Mouse (Mus musculus) C2C12 (cell line): ENCODE measurements around the gene Gtsf1l. TPM values are rescaled to one million over a fixed set of nuclear protein-coding genes. Genes with fewer than 3 reads are reported as not detected.

Experiments used
- H3K27me3 ChIP-seq: one replicate; pipeline ENCODE4 v1.6.1; 2011; ENCODE audit not compliant: control insufficient read depth, insufficient read depth, insufficient read length
- H3K36me3 ChIP-seq: one replicate; pipeline ENCODE4 v1.6.1; 2011; ENCODE audit not compliant: control insufficient read depth, insufficient read depth
- H3K4me3 ChIP-seq: one replicate; pipeline ENCODE4 v1.5.1; 2011; ENCODE audit warnings: mild to moderate bottlenecking, control low read depth; ENCODE audit not compliant: poor library complexity, insufficient read depth, severe bottlenecking
- H3K79me2 ChIP-seq: one replicate; pipeline ENCODE4 v1.6.1; 2011; ENCODE audit not compliant: control insufficient read depth, insufficient read depth
- H3K79me3 ChIP-seq: one replicate; pipeline ENCODE4 v1.6.1; 2011; ENCODE audit warnings: low read depth, control low read depth
- H3ac ChIP-seq: one replicate; pipeline ENCODE3; 2011; ENCODE audit warnings: low read depth; ENCODE audit not compliant: control insufficient read depth, insufficient read length
- CEBPB ChIP-seq: IDR thresholded peaks from one replicate; pipeline ENCODE4 v1.6.1; 2011; ENCODE audit warnings: low read depth, mild to moderate bottlenecking, control low read depth, moderate library complexity
- CTCF ChIP-seq: IDR thresholded peaks from one replicate; pipeline ENCODE4 v1.5.1; 2011; ENCODE audit not compliant: control insufficient read depth, insufficient read depth, insufficient read length
- FOSL1 ChIP-seq: IDR thresholded peaks from one replicate; pipeline ENCODE4 v1.8.0; 2011; ENCODE audit warnings: mild to moderate bottlenecking, low read length; ENCODE audit not compliant: poor library complexity, insufficient read depth, severe bottlenecking
- MAX ChIP-seq: IDR thresholded peaks from one replicate; pipeline ENCODE4 v1.6.1; 2011; ENCODE audit warnings: mild to moderate bottlenecking, control low read depth
- MYOD1 ChIP-seq: IDR thresholded peaks from one replicate; pipeline ENCODE4 v1.6.1; 2011; ENCODE audit warnings: low read depth; ENCODE audit not compliant: control insufficient read depth, insufficient read length
- MYOG ChIP-seq: IDR thresholded peaks from one replicate; pipeline ENCODE4 v1.6.1; 2011; ENCODE audit not compliant: control insufficient read depth, insufficient read length; ENCODE audit errors: extremely low read depth
- USF1 ChIP-seq: IDR thresholded peaks from one replicate; pipeline ENCODE4 v1.6.1; 2011; ENCODE audit warnings: low read depth, mild to moderate bottlenecking, control low read depth, moderate library complexity
- polyA plus RNA-seq: library from polyadenylated mRNA; unstranded; fragments of >200 nt; fragmentation: generic; extraction: Trizol; gene quantifications from one replicate; pipeline ENCODE4 v1.2.1, GENCODE M21; 2012; ENCODE audit warnings: missing spikeins

Gtsf1l gene
- polyA plus RNA-seq, 1 experiment = 0.05 TPM

DNA sequence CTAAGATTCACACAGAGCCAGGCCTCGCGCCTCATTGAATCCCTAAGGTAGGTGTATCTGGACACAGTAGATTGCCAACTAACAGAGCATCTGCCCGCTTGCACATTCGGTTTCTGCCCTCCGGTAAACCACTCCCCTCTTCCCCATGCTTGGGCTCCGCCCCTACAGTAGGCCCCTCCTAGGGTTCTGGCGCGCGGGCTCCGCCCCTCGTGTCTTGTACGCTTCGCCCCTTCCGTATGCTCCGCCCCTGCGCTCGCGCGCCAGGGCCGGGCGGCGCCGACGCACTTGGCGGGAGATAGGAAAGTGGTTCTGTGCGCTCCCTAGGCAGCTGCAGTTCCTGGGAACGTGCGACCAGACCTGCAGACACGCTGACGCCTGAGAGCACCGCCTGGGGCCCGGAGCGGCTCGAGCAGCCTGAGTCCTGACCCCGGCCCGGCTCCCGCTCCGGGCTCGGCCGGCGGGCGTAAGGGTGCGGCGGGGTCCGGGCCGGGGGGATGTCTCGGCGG lies 33.3 kb downstream of the Gtsf1l start, which contains the start of gene Mybl2:
TSS of gene Mybl2 (plus strand) at position 353 of the 506 bp plus-strand sequence.
- Histone ChIP-seq H3K79me2 (peaks cover 50% of the 10 kb centered on the region), H3K4me3 (peak within 1 kb of the TSS; percentile 80), H3K27me3 (no peaks in the 10 kb centered on the region), H3ac (peak within 1 kb of the TSS; percentile 76), H3K36me3 (peaks cover 5% of the 10 kb centered on the region), H3K79me3 (peaks cover 36% of the 10 kb centered on the region)
- TF ChIP-seq MAX (peak; percentile 86), MYOD1 (no peak)

DNA sequence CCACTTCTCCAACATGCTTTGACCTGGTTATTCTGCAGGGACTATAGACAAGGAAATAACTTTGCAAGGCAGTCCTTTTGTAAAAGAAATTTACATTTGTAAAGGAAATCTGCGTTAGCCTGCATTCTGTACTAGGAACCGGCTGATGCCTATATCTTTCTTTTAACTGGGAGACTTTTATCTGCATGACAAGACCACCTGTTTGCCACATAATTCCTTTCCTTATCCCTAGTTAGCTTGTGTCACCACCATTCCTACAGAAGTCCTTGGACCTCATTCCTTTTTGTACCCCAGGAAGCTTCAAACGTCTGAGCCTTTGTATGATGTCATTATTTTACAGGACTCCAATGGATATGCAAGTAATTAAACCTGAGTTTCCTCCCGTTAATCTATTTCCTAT lies 34.8 kb downstream of the Gtsf1l start:
- H3K79me2 ChIP-seq = peaks cover 34% of the 10 kb centered on the region
- no peak for TF ChIP-seq USF1
- TF ChIP-seq MYOD1 = no peak
- TF ChIP-seq FOSL1 = no peak
- TF ChIP-seq MYOG = no peak
- no peak for TF ChIP-seq MAX
- TF ChIP-seq CTCF = no peak
- TF ChIP-seq CEBPB = no peak
- H3K79me3 ChIP-seq = peaks cover 26% of the 10 kb centered on the region
- H3ac ChIP-seq = no peak overlapping the region
- no peak overlapping the region for H3K4me3 ChIP-seq
- H3K36me3 ChIP-seq = peaks cover under 1% of the 10 kb centered on the region
- H3K27me3 ChIP-seq = no peaks in the 10 kb centered on the region

DNA sequence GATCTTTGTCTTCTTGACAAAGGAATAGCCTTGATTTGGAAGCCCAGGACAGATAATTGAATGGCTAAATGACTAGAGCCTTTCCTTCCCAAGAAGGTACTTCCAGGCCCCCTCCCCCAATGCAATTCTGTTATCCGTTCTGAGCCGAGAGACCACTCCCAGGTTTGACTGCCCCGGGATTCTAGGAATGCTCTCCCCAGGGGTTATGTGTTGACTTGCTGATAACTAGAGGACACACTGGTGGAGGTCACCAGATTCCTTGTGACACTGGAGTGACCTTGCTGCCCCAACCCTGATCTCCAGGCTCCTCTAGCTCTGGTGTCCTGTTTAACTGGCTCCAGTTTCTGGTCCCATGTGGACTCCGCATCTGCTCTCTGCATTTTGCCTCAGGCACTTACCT lies 35.6 kb downstream of the Gtsf1l start:
- Histone ChIP-seq H3K79me2 (peaks cover 27% of the 10 kb centered on the region), H3K36me3 (peaks cover 8% of the 10 kb centered on the region), H3ac (no peak overlapping the region), H3K4me3 (no peak overlapping the region), H3K27me3 (no peaks in the 10 kb centered on the region), H3K79me3 (peaks cover 19% of the 10 kb centered on the region)
- TF ChIP-seq FOSL1 (no peak), MYOD1 (no peak), MYOG (no peak), CEBPB (no peak), USF1 (no peak), CTCF (no peak), MAX (no peak)

DNA sequence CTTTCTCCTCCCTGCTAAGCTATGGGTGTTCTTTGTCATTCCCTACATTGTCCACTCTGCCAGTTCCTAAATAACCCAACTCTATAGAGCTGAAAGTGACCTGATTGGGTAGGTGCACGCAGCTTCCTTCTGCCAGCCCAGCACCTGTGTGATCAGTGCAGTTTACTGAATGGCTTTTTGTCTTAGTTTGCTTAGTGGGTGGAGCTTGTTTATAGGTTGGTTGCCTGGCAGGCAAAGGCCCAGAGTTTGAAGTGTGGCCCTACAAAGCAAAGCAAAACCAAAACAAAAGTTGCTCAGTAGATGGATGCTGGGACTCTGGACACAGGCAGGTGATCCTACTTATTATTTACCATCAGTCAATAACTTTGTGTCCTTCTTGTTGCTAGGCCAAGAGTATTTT lies 36.0 kb downstream of the Gtsf1l start:
- Histone ChIP-seq H3K27me3 (no peaks in the 10 kb centered on the region), H3K36me3 (peaks cover 12% of the 10 kb centered on the region), H3K4me3 (no peak overlapping the region), H3K79me2 (peaks cover 23% of the 10 kb centered on the region), H3ac (no peak overlapping the region), H3K79me3 (peaks cover 14% of the 10 kb centered on the region)
- TF ChIP-seq MYOD1 (no peak), MYOG (no peak), MAX (no peak), FOSL1 (no peak), CTCF (no peak), CEBPB (no peak), USF1 (no peak)

DNA sequence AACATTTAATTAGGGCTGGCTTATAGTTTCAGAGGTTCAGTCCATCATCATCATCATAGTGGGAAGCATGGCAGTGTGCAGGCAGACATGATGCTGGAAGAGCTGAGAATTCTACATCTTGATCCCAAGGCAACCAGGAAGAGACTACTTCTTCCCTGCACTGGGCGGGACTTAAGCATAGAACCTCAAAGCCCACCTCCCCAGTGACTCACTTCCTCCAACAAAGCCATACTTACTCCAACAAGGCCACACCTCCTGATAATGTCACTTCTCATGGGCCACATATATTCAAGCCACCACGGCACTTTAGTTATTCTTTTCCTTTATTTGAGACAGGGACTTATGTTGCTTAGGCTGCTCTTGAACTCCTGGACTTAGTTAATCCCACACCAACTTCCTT lies 38.5 kb downstream of the Gtsf1l start:
- no peak for TF ChIP-seq FOSL1
- TF ChIP-seq CTCF = no peak
- TF ChIP-seq MYOD1 = no peak
- no peak for TF ChIP-seq MAX
- no peak for TF ChIP-seq CEBPB
- no peak for TF ChIP-seq MYOG
- no peak for TF ChIP-seq USF1
- H3K4me3 ChIP-seq = no peak overlapping the region
- no peak overlapping the region for H3ac ChIP-seq
- no peaks in the 10 kb centered on the region for H3K79me2 ChIP-seq
- no peaks in the 10 kb centered on the region for H3K79me3 ChIP-seq
- H3K36me3 ChIP-seq = peaks cover 31% of the 10 kb centered on the region
- H3K27me3 ChIP-seq = no peaks in the 10 kb centered on the region

DNA sequence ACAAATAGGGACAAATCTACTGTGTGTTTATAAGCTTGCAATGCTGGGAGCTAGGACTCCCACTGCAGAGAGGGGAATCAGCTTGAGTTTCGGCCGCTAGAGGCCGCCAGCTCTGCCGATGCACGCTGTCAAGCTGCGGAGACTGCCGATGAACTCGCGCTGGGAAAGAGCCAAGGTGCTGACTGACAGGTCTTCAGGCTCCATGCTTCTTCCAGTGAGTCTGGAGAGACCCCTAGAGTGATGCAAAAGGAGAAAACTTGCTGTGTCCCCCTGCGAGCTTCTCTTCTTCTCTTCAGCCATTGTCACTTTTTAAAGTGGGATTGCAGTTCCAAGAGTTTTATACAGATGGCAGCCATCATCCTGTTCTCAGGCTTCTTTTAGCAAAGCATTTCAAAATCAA lies 39.5 kb downstream of the Gtsf1l start:
- H3K27me3 ChIP-seq = no peaks in the 10 kb centered on the region
- H3K36me3 ChIP-seq = peaks cover 39% of the 10 kb centered on the region
- no peaks in the 10 kb centered on the region for H3K79me3 ChIP-seq
- TF ChIP-seq USF1 (no peak), CTCF (peak; percentile 82), FOSL1 (no peak), MAX (no peak)
- H3K4me3 ChIP-seq = no peak overlapping the region
- no peak overlapping the region for H3ac ChIP-seq
- H3K79me2 ChIP-seq = no peaks in the 10 kb centered on the region
